Mouse (Mus musculus): ENCODE data around the gene Impg2.

DNA sequence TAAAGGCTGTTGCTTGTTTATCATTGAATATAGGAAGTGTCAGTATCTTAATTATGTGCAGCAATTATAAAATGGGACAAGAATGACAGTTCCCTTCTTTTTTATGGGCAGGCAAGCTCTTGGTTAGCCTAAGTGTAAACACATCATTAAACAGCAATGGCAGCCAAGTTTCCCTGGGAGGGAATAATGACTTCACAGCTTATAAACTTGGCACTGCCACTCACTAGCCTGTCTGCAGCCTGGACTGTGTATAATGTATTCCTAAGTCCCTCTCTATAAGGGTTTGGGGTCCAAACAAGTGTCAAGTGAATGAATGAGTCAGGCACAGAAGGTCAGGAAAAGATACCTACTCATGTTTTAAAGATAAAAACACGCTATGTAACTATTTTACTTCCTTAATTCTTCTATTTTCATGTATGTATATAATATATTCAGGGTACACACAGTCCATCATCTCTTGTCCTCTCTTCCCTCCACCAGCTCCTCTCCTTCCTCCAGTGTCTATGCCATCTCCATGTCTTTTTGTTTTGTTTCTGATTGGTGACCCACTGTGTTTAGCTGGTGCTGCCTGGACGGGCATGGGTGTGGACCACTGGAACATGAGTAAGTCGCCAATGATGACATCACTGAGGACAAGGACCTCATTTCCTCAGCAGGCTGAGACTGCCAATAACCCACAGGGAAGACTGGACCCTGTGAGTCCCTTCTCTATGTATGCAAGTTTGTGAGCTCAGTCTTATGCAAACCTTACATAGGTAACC, 92.0 kb downstream of the Impg2 start:
- no peak for TF ChIP-seq CTCF (IDR thresholded peaks at IDR 0.05; ENCODE audit: borderline replicate concordance, insufficient read depth, low read length)
- no peak for TF ChIP-seq POLR2A (IDR thresholded peaks at IDR 0.05; ENCODE audit: low read depth, low read length)
